Mouse (Mus musculus) forebrain, postnatal 0 days (tissue): ENCODE results near the gene Drd3. TPM values are rescaled to one million over a fixed set of nuclear protein-coding genes. Genes with fewer than 3 reads are reported as not detected.
A peak's percentile ranks its signal among the peaks of the same experiment; 100 is the strongest.

Experiments
- ATAC-seq: fragments of 200-750 bp; cut with Nextera tagmentation; 2 replicates; pipeline ENCODE4 v1.8.0; 2017; ENCODE audit warnings: mild to moderate bottlenecking, moderate library complexity
- DNase-seq: peaks from one replicate; pipeline ENCODE4 v3.0.0-alpha.2; 2015
- H3K27ac ChIP-seq: fragments of 300-500 bp; sonication (generic); 2 replicates; pipeline ENCODE4 v1.5.1; 2014; ENCODE audit warnings: low read depth, mild to moderate bottlenecking, antibody characterized with exemption, low read length, moderate library complexity, mixed read lengths
- H3K27me3 ChIP-seq: fragments of 300-500 bp; sonication (generic); 2 replicates; pipeline ENCODE4 v1.6.1; 2014; ENCODE audit warnings: mild to moderate bottlenecking, low read length, mixed read lengths; ENCODE audit not compliant: insufficient read depth
- H3K36me3 ChIP-seq: fragments of 300-500 bp; sonication (generic); 2 replicates; pipeline ENCODE4 v1.6.1; 2014; ENCODE audit warnings: mild to moderate bottlenecking, moderate library complexity; ENCODE audit not compliant: insufficient read depth
- H3K4me1 ChIP-seq: fragments of 300-500 bp; sonication (generic); 2 replicates; pipeline ENCODE4 v1.6.1; 2014; ENCODE audit warnings: antibody characterized with exemption; ENCODE audit not compliant: insufficient read depth
- H3K4me2 ChIP-seq: fragments of 300-500 bp; sonication (generic); 2 replicates; pipeline ENCODE4 v1.6.1; 2014; ENCODE audit warnings: low read depth, mild to moderate bottlenecking, moderate library complexity
- H3K4me3 ChIP-seq: fragments of 300-500 bp; sonication (generic); 2 replicates; pipeline ENCODE4 v1.5.1; 2014; ENCODE audit warnings: low read depth, low read length, mixed read lengths
- H3K9ac ChIP-seq: fragments of 300-500 bp; sonication (generic); 2 replicates; pipeline ENCODE4 v1.6.1; 2014; ENCODE audit warnings: mild to moderate bottlenecking
- H3K9me3 ChIP-seq: fragments of 300-500 bp; sonication (generic); 2 replicates; pipeline ENCODE4 v1.6.1; 2016; ENCODE audit warnings: low read length
- CTCF ChIP-seq: sonication (generic); IDR thresholded peaks from 2 replicates; pipeline ENCODE4 v1.5.1; 2016; ENCODE audit warnings: antibody characterized with exemption, control low read depth, low read depth
- WGBS: fragments of 180-500 bp; shearing (Covaris S2); extraction: QIAGEN DNeasy Blood & Tissue Kit; methylation state at CpG from one replicate; pipeline ENCODE4 v1.1.7; 2014; 5-methylcytosine and 5-hydroxymethylcytosine counted together
- polyA plus RNA-seq: library from polyadenylated mRNA; unstranded; fragments of >200 nt; fragmentation: Nextera tagmentation; extraction: Ambion mirVana; gene quantifications from 2 replicates; pipeline ENCODE4 v1.2.1, GENCODE M21; 2015
- total RNA-seq: library from RNA; depleted of rRNA; stranded (reverse); fragments of >200 nt; gene quantifications from 2 replicates; pipeline ENCODE4 v1.2.3, GENCODE M21; 2014

Gene Drd3
- total and polyA plus RNA-seq, 2 experiments from 2014 or later: 0.86 TPM; not detected in 1

GRCm38 (mm10) chr16:43811402-43811801, 57.6 kb downstream of the Drd3 start:
- WGBS: 76% methylated on average over 1 of the region's 1 CpGs
- DNase-seq (no peak), ATAC-seq (no peak)
- Histone ChIP-seq H3K9me3 (no peaks in the 10 kb centered on the region), H3K27me3 (no peaks in the 10 kb centered on the region), H3K4me3 (no peak overlapping the region), H3K9ac (no peak overlapping the region), H3K4me1 (no peaks in the 10 kb centered on the region), H3K4me2 (no peak overlapping the region), H3K27ac (no peak overlapping the region), H3K36me3 (no peaks in the 10 kb centered on the region)
- no peak for TF ChIP-seq CTCF

DNA sequence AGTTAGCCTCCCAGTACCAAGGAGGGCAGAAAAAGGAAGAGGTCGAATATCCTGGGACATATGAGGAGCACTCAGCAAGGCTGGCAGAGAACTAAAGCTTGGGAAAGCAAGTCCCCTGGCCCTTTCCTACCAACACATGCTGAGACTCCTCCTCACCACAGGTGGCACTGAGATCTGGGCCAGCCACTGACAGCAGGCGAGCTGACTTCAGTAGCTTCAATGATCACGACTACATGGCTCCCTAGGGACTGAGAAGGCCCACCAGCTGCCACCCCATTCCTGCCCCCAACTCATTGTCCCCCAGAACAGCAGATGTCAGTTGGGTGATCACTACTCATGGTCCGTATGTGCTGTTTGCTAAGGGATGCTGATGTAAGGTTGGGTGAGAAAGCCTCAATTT, 60.8 kb downstream of the Drd3 start:
- 60% methylated on average over 4 of the region's 4 CpGs for WGBS

GRCm38 (mm10) chr16:43816321-43816720, 62.5 kb downstream of the Drd3 start:
- no peak overlapping the region for H3K27ac ChIP-seq

More for the DNA sequence above, 60.8 kb downstream of the Drd3 start:
- no peak for TF ChIP-seq CTCF
- no peaks in the 10 kb centered on the region for H3K36me3 ChIP-seq
- DNase-seq: peak; percentile 12
- no peaks in the 10 kb centered on the region for H3K4me1 ChIP-seq
- H3K9ac ChIP-seq: no peak overlapping the region
- no peaks in the 10 kb centered on the region for H3K9me3 ChIP-seq
- H3K27me3 ChIP-seq: no peaks in the 10 kb centered on the region
- no peak overlapping the region for H3K4me3 ChIP-seq
- H3K27ac ChIP-seq: no peak overlapping the region
- ATAC-seq: peak; percentile 64; the same call in 1 of the 2 replicates
- no peak overlapping the region for H3K4me2 ChIP-seq

DNA sequence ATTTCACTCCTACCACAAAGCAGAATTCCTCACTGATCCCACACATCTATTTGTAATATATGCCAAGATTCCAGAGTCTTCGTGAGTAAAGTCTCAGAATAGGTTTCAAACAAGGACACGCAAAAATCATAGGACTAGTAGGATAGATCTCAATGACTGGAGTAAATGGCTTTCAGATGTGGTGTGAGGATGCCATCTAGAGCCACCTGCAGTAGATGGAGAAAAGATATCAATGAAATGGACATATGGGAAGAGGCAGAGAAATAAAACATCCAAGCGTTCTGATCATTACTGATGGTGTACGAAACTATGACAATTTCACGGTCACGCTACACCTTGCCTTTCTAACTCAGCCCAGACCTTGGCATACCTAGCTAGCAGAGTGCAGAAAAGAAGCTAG, 64.6 kb downstream of the Drd3 start:
- TF ChIP-seq CTCF: no peak
- Histone ChIP-seq H3K9me3 (no peaks in the 10 kb centered on the region), H3K4me1 (0 out of 2 replicates have a peak, but pooled peaks cover 1% of the 10 kb centered on the region), H3K4me3 (no peak overlapping the region), H3K36me3 (no peaks in the 10 kb centered on the region), H3K4me2 (no peak overlapping the region), H3K9ac (no peak overlapping the region), H3K27me3 (no peaks in the 10 kb centered on the region), H3K27ac (no peak overlapping the region)
- ATAC-seq (no peak), DNase-seq (no peak)
- 92% methylated on average over 6 of the region's 6 CpGs for WGBS

More at GRCm38 (mm10) chr16:43816321-43816720, 62.5 kb downstream of the Drd3 start:
- Histone ChIP-seq H3K27me3 (no peaks in the 10 kb centered on the region), H3K4me2 (no peak overlapping the region), H3K4me1 (no peaks in the 10 kb centered on the region), H3K9ac (no peak overlapping the region), H3K9me3 (no peaks in the 10 kb centered on the region), H3K4me3 (no peak overlapping the region), H3K36me3 (no peaks in the 10 kb centered on the region)
- no peak for DNase-seq
- no peak for ATAC-seq
- WGBS: 79% methylated on average over 4 of the region's 5 CpGs
- no peak for TF ChIP-seq CTCF

GRCm38 (mm10) chr16:43827492-43827891, 73.7 kb downstream of the Drd3 start:
- H3K4me2 ChIP-seq: no peak overlapping the region
- H3K36me3 ChIP-seq: no peaks in the 10 kb centered on the region
- no peak overlapping the region for H3K4me3 ChIP-seq
- DNase-seq (peak; percentile 45), ATAC-seq (peak; percentile 95)
- peak overlapping the region; percentile 29; the same call in 1 of the 2 replicates for H3K27ac ChIP-seq
- H3K4me1 ChIP-seq: 0 out of 2 replicates have a peak, but pooled peaks cover 3% of the 10 kb centered on the region
- H3K9me3 ChIP-seq: no peaks in the 10 kb centered on the region
- TF ChIP-seq CTCF: no peak
- no peak overlapping the region for H3K9ac ChIP-seq
- 62% methylated on average over 3 of the region's 3 CpGs for WGBS
- H3K27me3 ChIP-seq: no peaks in the 10 kb centered on the region

- no peaks in the 10 kb centered on the region for H3K27me3 ChIP-seq
Measured at GRCm38 (mm10) chr16:43831957-43832356, 78.1 kb downstream of the Drd3 start.

DNA sequence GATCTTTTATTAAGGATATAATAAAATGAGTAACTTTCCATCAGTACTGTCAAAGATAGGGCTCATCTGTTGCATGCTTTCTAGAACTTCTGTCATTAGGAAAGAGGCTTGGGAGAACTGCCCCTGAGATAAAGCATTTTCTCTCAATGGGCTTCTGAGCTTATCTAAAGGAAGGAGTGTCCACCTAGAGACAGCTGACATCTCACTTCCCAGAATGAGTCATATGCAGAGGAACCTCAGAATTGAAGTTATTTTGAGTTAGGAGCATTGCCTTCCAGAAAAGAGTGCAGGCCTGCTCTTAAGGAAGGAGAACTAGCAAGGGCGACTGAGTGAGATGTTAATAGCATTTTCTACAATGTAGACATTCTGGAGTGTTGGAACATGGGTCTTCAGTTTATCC, 87.4 kb downstream of the Drd3 start:
- H3K4me2 ChIP-seq: no peak overlapping the region
- no peak overlapping the region for H3K27ac ChIP-seq
- DNase-seq (no peak), ATAC-seq (no peak)
- no peak overlapping the region for H3K4me3 ChIP-seq
- no peaks in the 10 kb centered on the region for H3K9me3 ChIP-seq
- no peak overlapping the region for H3K9ac ChIP-seq
- 97% methylated on average over 1 of the region's 1 CpGs for WGBS
- no peaks in the 10 kb centered on the region for H3K27me3 ChIP-seq
- no peaks in the 10 kb centered on the region for H3K36me3 ChIP-seq
- no peaks in the 10 kb centered on the region for H3K4me1 ChIP-seq
- TF ChIP-seq CTCF: no peak

More at GRCm38 (mm10) chr16:43831957-43832356, 78.1 kb downstream of the Drd3 start:
- Histone ChIP-seq H3K27ac (no peak overlapping the region), H3K9me3 (no peaks in the 10 kb centered on the region), H3K4me1 (no peaks in the 10 kb centered on the region), H3K4me2 (no peak overlapping the region), H3K4me3 (no peak overlapping the region), H3K36me3 (no peaks in the 10 kb centered on the region), H3K9ac (no peak overlapping the region)
- ATAC-seq (no peak), DNase-seq (no peak)
- no peak for TF ChIP-seq CTCF
- WGBS: 91% methylated on average over 2 of the region's 2 CpGs

DNA sequence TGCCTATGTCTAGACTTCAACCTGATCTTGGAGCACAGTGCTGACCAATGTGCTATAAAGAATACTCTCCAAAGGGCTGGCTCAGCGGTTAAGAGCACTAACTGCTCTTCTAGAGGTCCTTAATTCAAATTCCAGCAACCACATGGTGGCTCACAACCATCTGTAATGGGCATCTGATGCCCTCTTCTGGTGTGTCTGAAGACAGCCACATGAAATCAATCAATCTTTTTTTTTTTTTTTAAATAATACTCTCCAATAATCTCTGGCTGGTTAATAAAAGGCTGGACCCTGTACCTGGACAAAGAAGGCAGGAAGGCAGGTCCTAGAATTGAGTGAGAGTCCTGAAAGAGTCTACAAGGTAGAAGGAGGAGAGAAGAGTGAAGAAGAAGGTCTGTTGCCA, 96.0 kb downstream of the Drd3 start:
- DNase-seq (no peak), ATAC-seq (no peak)
- Histone ChIP-seq H3K9me3 (no peaks in the 10 kb centered on the region), H3K9ac (no peak overlapping the region), H3K27ac (no peak overlapping the region), H3K4me2 (no peak overlapping the region), H3K4me3 (no peak overlapping the region), H3K36me3 (no peaks in the 10 kb centered on the region), H3K27me3 (no peaks in the 10 kb centered on the region), H3K4me1 (no peaks in the 10 kb centered on the region)
- TF ChIP-seq CTCF: no peak
- 74% methylated on average over 1 of the region's 1 CpGs for WGBS
